Mouse (Mus musculus) heart, postnatal 0 days (tissue): Measurements from ENCODE around the gene Psmd9.

Experiments used
- CTCF ChIP-seq: IDR thresholded peaks from 2 replicates; pipeline ENCODE4 v1.5.1; 2016; ENCODE audit warnings: antibody characterized with exemption, control low read depth, low read depth
- EP300 ChIP-seq: IDR thresholded peaks from 2 replicates; pipeline ENCODE4 v1.6.1; 2016; ENCODE audit warnings: antibody characterized with exemption, low read depth

- no peak for TF ChIP-seq CTCF
- TF ChIP-seq EP300, result no peak
Observed at GRCm38 (mm10) chr5:123198523-123198922, 29.3 kb downstream of the Psmd9 start.
